Mouse (Mus musculus) heart, embryonic 14.5 days (tissue): ENCODE data around the gene Cyld. TPM values are rescaled to one million over a fixed set of nuclear protein-coding genes. Genes with fewer than 3 reads are reported as not detected.

ENCODE experiments used
- ATAC-seq: fragments of 200-750 bp; cut with Nextera tagmentation; 2 replicates; pipeline ENCODE4 v1.8.0; 2017; ENCODE audit warnings: low read depth, moderate TSS enrichment; ENCODE audit not compliant: insufficient number of reproducible peaks, insufficient read depth, low FRiP score
- H3K27ac ChIP-seq, 2 experiments: fragments of 200-500 bp in 1 of 2; fragments of 300-500 bp in 1 of 2; sonication (generic) in 1 of 2; replicated peaks in 1 of 2; 2 replicates each; pipeline ENCODE4 v1.5.1; 2012 to 2014; ENCODE audit warnings: low read depth in 2 of 2, low read length in 2 of 2, control low read depth in 1 of 2, mild to moderate bottlenecking in 1 of 2, mixed read lengths in 1 of 2; ENCODE audit not compliant: control insufficient read depth in 1 of 2, insufficient read depth in 1 of 2
- H3K27me3 ChIP-seq: fragments of 300-500 bp; sonication (generic); 2 replicates; pipeline ENCODE4 v1.6.1; 2014; ENCODE audit warnings: mild to moderate bottlenecking, low read length, control low read depth; ENCODE audit not compliant: control insufficient read depth, insufficient read depth
- H3K36me3 ChIP-seq: fragments of 300-500 bp; sonication (generic); 2 replicates; pipeline ENCODE4 v1.6.1; 2014; ENCODE audit warnings: mild to moderate bottlenecking, control low read depth, low read length, mixed read lengths; ENCODE audit not compliant: control insufficient read depth, insufficient read depth
- H3K4me1 ChIP-seq, 2 experiments: fragments of 200-500 bp in 1 of 2; fragments of 300-500 bp in 1 of 2; sonication (generic) in 1 of 2; 2 replicates each; pipeline ENCODE4 v1.6.1; 2012 to 2014; ENCODE audit warnings: low read length in 2 of 2, control low read depth in 1 of 2, mixed read lengths in 1 of 2; ENCODE audit not compliant: control insufficient read depth in 2 of 2, insufficient read depth in 2 of 2
- H3K4me2 ChIP-seq: fragments of 300-500 bp; sonication (generic); 2 replicates; pipeline ENCODE4 v1.6.1; 2014; ENCODE audit warnings: mild to moderate bottlenecking, low read length
- H3K4me3 ChIP-seq, 2 experiments: fragments of 200-500 bp in 1 of 2; fragments of 300-500 bp in 1 of 2; sonication (generic) in 1 of 2; 2 replicates each; pipeline ENCODE4 v1.5.1; 2012 to 2014; ENCODE audit warnings: low read length in 2 of 2, mild to moderate bottlenecking in 2 of 2, control low read depth in 1 of 2, low read depth in 1 of 2, moderate library complexity in 1 of 2; ENCODE audit not compliant: control insufficient read depth in 1 of 2, insufficient read depth in 1 of 2
- H3K9ac ChIP-seq: fragments of 300-500 bp; sonication (generic); 2 replicates; pipeline ENCODE4 v1.6.1; 2014; ENCODE audit warnings: mild to moderate bottlenecking, low read length
- H3K9me3 ChIP-seq: fragments of 300-500 bp; sonication (generic); 2 replicates; pipeline ENCODE4 v1.6.1; 2016; ENCODE audit warnings: low read length, control low read depth; ENCODE audit not compliant: control insufficient read depth
- whole genome bisulfite sequencing: fragments of 180-500 bp; shearing (Covaris S2); extraction: QIAGEN DNeasy Blood & Tissue Kit; methylation state at CpG from one replicate; pipeline ENCODE4 v1.1.7; 2014; 5-methylcytosine and 5-hydroxymethylcytosine counted together
- polyA plus RNA-seq: library from polyadenylated mRNA; unstranded; fragments of >200 nt; fragmentation: Nextera tagmentation; extraction: Ambion mirVana; gene quantifications from 2 replicates; pipeline ENCODE4 v1.2.1, GENCODE M21; 2014

Gene Cyld
- polyA plus RNA-seq, 1 experiment from 2014 or later = 13.9 TPM

DNA sequence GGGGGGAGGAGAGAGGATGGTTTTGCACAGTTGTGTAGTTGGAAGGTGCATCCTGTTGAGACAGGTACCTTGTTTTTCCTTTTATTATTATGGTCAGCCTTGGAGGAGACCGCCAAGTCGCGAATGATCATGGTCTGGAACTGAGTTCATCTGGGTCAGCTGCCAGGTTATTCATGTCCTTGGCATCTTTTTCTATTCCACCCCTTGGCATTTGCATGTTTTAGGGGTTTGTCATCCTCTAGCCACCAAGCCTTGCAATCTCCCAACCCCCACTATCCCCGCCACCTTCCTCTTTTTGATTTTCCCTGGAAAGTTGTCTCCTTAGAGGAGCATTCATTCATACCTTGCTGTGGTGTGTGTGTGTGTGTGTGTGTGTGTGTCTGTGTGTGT is 809 bp downstream of the Cyld start:
- H3K4me2 ChIP-seq = peak overlapping the region; percentile 66
- ATAC-seq = no peak
- WGBS = 13% methylated on average over 4 of the region's 4 CpGs

DNA sequence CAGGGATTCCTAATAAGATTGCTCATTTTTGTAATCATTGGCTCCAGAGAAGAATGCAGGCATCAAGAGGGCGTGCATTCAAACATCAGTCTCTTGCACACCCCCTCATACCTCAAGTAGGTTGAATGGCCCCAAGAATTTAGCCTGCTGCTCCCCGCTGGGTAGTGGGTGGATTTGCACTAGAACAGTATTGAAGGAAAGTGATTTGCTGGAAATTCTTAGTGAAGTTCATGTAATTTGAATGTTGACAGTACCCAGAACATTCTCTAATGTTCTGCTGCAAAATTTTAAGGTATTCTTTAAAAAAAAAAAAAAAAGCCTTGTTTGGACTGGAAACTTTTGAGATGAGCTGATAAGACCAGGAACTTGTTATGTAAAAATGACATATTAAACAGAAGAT is 1.2 kb downstream of the Cyld start:
- peaks cover 4 to 6% of the 10 kb centered on the region in 2 experiments; a peak in 3 of 4 replicates for H3K4me1 ChIP-seq
- WGBS = 40% methylated on average over 2 of the region's 2 CpGs
- H3K27me3 ChIP-seq = no peaks in the 10 kb centered on the region
- H3K4me2 ChIP-seq = peak overlapping the region; percentile 66
- no peak for ATAC-seq
- H3K9me3 ChIP-seq = no peaks in the 10 kb centered on the region
- peak overlapping the region; percentile 82; the same call in 1 of the 2 replicates for H3K9ac ChIP-seq
- H3K4me3 ChIP-seq = peak overlapping the region; percentile 64 to 95; a peak in 3 of 4 replicates
- no peaks in the 10 kb centered on the region for H3K36me3 ChIP-seq
- H3K27ac ChIP-seq = no peak overlapping the region

More for the DNA sequence above, 809 bp downstream of the Cyld start:
- H3K4me3 ChIP-seq = peak overlapping the region; percentile 64 to 95
- no peaks in the 10 kb centered on the region for H3K27me3 ChIP-seq
- peak overlapping the region; percentile 82 for H3K9ac ChIP-seq
- no peaks in the 10 kb centered on the region for H3K9me3 ChIP-seq
- peak overlapping the region; percentile 51 to 75 for H3K27ac ChIP-seq
- no peaks in the 10 kb centered on the region for H3K36me3 ChIP-seq
- H3K4me1 ChIP-seq = peaks cover 4 to 6% of the 10 kb centered on the region in 2 experiments; a peak in 3 of 4 replicates

GRCm38 (mm10) chr8:88701611-88702010 is 4.8 kb downstream of the Cyld start:
- no peak for ATAC-seq
- WGBS = 33% methylated on average over 2 of the region's 2 CpGs

GRCm38 (mm10) chr8:88702816-88703215 is 6.0 kb downstream of the Cyld start:
- no peak overlapping the region for H3K9ac ChIP-seq
- H3K4me3 ChIP-seq = no peak overlapping the region
- H3K4me1 ChIP-seq = peaks cover 2% of the 10 kb centered on the region in 2 experiments; a peak in 3 of 4 replicates
- no peak for ATAC-seq
- H3K36me3 ChIP-seq = peaks cover 7% of the 10 kb centered on the region; the same call in 1 of the 2 replicates
- H3K27ac ChIP-seq = no peak overlapping the region
- WGBS = 85% methylated on average over 3 of the region's 3 CpGs
- H3K27me3 ChIP-seq = no peaks in the 10 kb centered on the region
- H3K9me3 ChIP-seq = no peaks in the 10 kb centered on the region
- no peak overlapping the region for H3K4me2 ChIP-seq

More at GRCm38 (mm10) chr8:88701611-88702010, 4.8 kb downstream of the Cyld start:
- Histone ChIP-seq H3K4me1 (peaks cover 4 to 6% of the 10 kb centered on the region in 2 experiments; a peak in 3 of 4 replicates), H3K9me3 (no peaks in the 10 kb centered on the region), H3K9ac (no peak overlapping the region), H3K4me3 (no peak overlapping the region), H3K36me3 (no peaks in the 10 kb centered on the region), H3K4me2 (no peak overlapping the region), H3K27ac (no peak overlapping the region), H3K27me3 (no peaks in the 10 kb centered on the region)

- H3K4me2 ChIP-seq = no peak overlapping the region
- H3K9ac ChIP-seq = no peak overlapping the region
- H3K9me3 ChIP-seq = no peaks in the 10 kb centered on the region
- peaks cover 0 to 3% of the 10 kb centered on the region in 2 experiments; a peak in 2 of 4 replicates for H3K4me1 ChIP-seq
- no peak overlapping the region for H3K4me3 ChIP-seq
- WGBS = 88% methylated on average over 2 of the region's 2 CpGs
- ATAC-seq = no peak
- no peaks in the 10 kb centered on the region for H3K27me3 ChIP-seq
- H3K36me3 ChIP-seq = peaks cover 31% of the 10 kb centered on the region
- H3K27ac ChIP-seq = no peak overlapping the region
These were observed 26.6 kb downstream of the Cyld start for GRCm38 (mm10) chr8:88723256-88723963.

DNA sequence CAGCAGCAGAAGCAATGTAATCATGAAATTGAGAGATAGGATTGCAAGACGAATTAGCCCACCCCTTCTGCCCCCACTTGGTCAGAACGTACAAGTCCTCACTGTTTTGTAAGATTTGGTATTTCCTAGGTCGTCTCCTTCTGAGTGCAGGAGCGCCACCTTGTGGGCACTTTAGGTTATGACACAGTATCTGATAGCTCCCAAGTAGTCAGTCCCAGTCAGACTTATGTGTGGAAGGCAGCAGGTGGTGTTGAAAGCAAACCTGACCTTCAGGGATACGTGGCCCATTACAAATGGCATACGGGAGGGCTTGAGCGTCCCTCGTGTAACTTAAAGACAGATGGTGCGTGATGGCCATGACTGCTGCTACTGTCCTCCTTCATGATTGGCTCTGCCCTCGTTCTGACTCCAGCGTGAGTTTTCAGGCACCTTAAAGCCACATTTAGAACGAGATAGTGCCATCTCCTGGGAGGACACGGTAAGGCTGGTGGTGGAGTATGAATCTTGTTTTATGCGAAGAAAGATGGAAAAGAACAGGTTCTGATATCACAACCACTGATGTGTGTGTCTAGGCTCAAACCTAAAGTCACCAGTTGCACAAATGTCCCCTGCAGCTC is 58.5 kb downstream of the Cyld start:
- Histone ChIP-seq H3K4me3 (no peak overlapping the region), H3K27me3 (0 out of 2 replicates have a peak, but pooled peaks cover 7% of the 10 kb centered on the region), H3K27ac (no peak overlapping the region), H3K9me3 (no peaks in the 10 kb centered on the region), H3K9ac (no peak overlapping the region), H3K4me1 (peaks cover 0 to 8% of the 10 kb centered on the region in 2 experiments; a peak in 2 of 4 replicates), H3K4me2 (peak overlapping the region; percentile 58), H3K36me3 (no peaks in the 10 kb centered on the region)
- ATAC-seq = peak; percentile 61; the same call in 1 of the 2 replicates
- WGBS = 3% methylated on average over 14 of the region's 14 CpGs

DNA sequence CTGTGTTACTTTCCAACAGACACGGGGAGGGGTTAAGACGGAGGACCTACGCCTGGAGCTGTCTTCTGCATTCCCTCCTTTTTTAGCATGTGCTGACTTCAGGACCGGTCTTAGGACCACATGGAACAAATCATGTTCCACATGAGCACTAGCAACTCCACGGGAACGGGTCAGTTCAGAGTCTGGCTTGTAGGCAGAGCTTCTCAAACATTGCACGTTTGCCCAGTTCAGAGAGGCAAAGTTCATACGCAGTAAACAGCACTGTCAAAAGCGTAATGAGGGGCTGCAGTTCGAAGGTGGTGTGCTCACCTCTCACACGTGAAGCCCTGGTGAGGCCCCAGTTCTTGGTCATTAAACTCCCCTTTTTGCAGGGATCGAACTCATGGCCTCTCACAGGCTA is 65.2 kb downstream of the Cyld start:
- H3K4me3 ChIP-seq = no peak overlapping the region
- no peaks in the 10 kb centered on the region for H3K4me1 ChIP-seq
- no peaks in the 10 kb centered on the region for H3K27me3 ChIP-seq
- no peak overlapping the region for H3K9ac ChIP-seq
- ATAC-seq = no peak
- H3K27ac ChIP-seq = no peak overlapping the region
- whole genome bisulfite sequencing = 79% methylated on average over 12 of the region's 12 CpGs
- no peaks in the 10 kb centered on the region for H3K36me3 ChIP-seq
- no peak overlapping the region for H3K4me2 ChIP-seq
- no peaks in the 10 kb centered on the region for H3K9me3 ChIP-seq
